Mouse (Mus musculus) lung, postnatal 0 days (tissue): ENCODE measurements at regions not wholly inside any gene's neighbourhood (a gene's known extent, or its start where the extent isn't known, plus 50 kb on each side); places are given as distances from the start of the nearest gene placed in this dataset.

Source experiments
- ATAC-seq: fragments of 200-750 bp; cut with Nextera tagmentation; 2 replicates; pipeline ENCODE4 v1.8.0; 2017; ENCODE audit warnings: moderate library complexity
- DNase-seq: peaks from one replicate; pipeline ENCODE4 v3.0.0-alpha.2; 2016; ENCODE audit warnings: low spot score
- H3K27ac ChIP-seq: fragments of 300-500 bp; sonication (generic); 2 replicates; pipeline ENCODE4 v1.5.1; 2014; ENCODE audit warnings: antibody characterized with exemption, mild to moderate bottlenecking, low read length, mixed read lengths
- H3K27me3 ChIP-seq: fragments of 300-500 bp; sonication (generic); replicated peaks from 2 replicates; pipeline ENCODE4 v1.6.1; 2014; ENCODE audit warnings: low read length, mixed read lengths; ENCODE audit not compliant: insufficient read depth
- H3K36me3 ChIP-seq: fragments of 300-500 bp; sonication (generic); 2 replicates; pipeline ENCODE4 v1.6.1; 2014; ENCODE audit warnings: low read length, mixed read lengths; ENCODE audit not compliant: insufficient read depth
- H3K4me1 ChIP-seq: fragments of 300-500 bp; sonication (generic); 2 replicates; pipeline ENCODE4 v1.6.1; 2014; ENCODE audit warnings: antibody characterized with exemption, low read depth, low read length, mixed read lengths; ENCODE audit not compliant: insufficient read depth
- H3K4me2 ChIP-seq: fragments of 300-500 bp; sonication (generic); replicated peaks from 2 replicates; pipeline ENCODE4 v1.6.1; 2014; ENCODE audit warnings: low read depth, mild to moderate bottlenecking, low read length, moderate library complexity, mixed read lengths
- H3K4me3 ChIP-seq: fragments of 300-500 bp; sonication (generic); 2 replicates; pipeline ENCODE4 v1.5.1; 2014; ENCODE audit warnings: low read depth, low read length
- H3K9ac ChIP-seq: fragments of 300-500 bp; sonication (generic); replicated peaks from 2 replicates; pipeline ENCODE4 v1.6.1; 2014; ENCODE audit warnings: low read depth, mild to moderate bottlenecking
- H3K9me3 ChIP-seq: fragments of 300-500 bp; sonication (generic); 2 replicates; pipeline ENCODE4 v1.6.1; 2016; ENCODE audit warnings: low read length, mixed read lengths
- CTCF ChIP-seq: IDR thresholded peaks from 2 replicates; pipeline ENCODE4 v1.5.1; 2016; ENCODE audit warnings: antibody characterized with exemption, mild to moderate bottlenecking
- EP300 ChIP-seq: IDR thresholded peaks from 2 replicates; pipeline ENCODE4 v1.6.1; 2016; ENCODE audit warnings: antibody characterized with exemption, mild to moderate bottlenecking, control low read depth
- WGBS: fragments of 180-500 bp; shearing (Covaris S2); extraction: QIAGEN DNeasy Blood & Tissue Kit; methylation state at CpG from one replicate; pipeline ENCODE4 v1.1.7; 2014; 5-methylcytosine and 5-hydroxymethylcytosine counted together

DNA sequence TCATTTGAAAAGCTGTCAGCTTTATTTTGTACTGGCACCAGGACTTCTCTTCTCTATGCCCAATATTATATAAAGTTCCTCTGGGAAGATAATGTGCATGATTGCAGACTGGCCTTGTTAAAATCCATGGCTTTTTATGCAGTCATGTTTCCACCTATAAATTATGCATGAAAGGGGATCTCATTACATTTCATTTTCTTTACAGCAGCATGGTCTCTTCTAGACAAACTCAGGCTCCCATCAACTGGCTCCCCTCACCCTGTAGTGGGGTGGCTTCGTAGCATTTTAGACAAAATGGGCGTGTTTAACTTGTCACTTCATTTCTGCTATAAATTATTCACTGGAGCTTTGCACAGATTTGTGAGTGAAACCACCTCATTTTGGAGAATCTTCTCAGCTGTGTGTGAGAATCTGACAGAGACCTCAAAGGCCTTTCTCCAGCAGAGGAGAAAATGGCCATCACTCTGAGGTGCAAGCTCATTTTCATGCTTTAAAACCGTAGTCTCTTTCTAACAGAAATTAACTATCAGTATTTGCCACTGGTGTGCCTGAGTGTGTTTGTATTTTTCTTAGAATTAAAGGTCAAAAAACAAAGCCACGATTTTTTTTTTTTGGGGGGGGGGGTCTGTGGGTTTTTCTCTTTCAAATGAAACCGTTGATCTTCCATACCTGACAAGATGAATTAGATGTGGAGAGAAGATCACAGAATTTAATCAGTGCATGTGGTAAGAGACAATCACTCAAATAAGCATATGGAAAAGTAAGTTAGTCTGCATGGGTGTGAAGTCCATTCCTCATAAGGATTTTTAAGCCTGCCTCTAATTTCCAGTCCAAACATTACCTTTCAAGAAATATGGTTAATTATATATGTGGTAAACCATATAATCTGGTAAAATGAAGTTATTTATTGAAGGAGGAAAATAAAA lies 111.4 kb upstream of the 1700008P02Rik start:
- ATAC-seq (no peak), DNase-seq (no peak)
- no peaks in the 10 kb centered on the region for H3K36me3 ChIP-seq
- no peak overlapping the region for H3K4me3 ChIP-seq
- 53% methylated on average over 5 of the region's 5 CpGs for WGBS
- no peak for TF ChIP-seq EP300
- H3K27ac ChIP-seq, result no peak overlapping the region
- H3K9me3 ChIP-seq, result no peaks in the 10 kb centered on the region
- H3K27me3 ChIP-seq, result no peaks in the 10 kb centered on the region
- no peak overlapping the region for H3K4me2 ChIP-seq
- no peak overlapping the region for H3K9ac ChIP-seq
- H3K4me1 ChIP-seq, result no peaks in the 10 kb centered on the region

DNA sequence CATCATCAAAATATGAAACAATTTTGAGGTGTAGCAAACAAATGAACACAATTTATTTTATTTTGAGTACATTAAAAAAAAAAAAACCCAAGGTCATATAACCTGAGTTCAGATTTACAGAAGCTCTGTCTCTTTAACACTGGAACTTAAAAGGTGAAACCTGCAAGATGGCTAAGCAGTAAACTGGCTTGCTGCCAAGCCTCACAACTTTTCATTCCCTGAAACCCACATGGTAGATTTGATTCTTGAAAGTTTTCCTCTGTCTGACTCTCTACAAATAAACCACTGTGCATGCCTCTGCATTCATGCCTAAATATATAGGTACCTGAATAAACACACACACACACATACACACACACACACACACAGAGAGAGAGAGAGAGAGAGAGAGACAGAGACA lies 109.8 kb upstream of the 1700008P02Rik start:
- Histone ChIP-seq H3K9me3 (no peaks in the 10 kb centered on the region), H3K27me3 (no peaks in the 10 kb centered on the region), H3K27ac (no peak overlapping the region), H3K4me1 (no peaks in the 10 kb centered on the region), H3K4me2 (no peak overlapping the region), H3K4me3 (no peak overlapping the region), H3K9ac (no peak overlapping the region), H3K36me3 (no peaks in the 10 kb centered on the region)
- DNase-seq (no peak), ATAC-seq (no peak)
- no peak for TF ChIP-seq CTCF
- TF ChIP-seq EP300, result no peak

DNA sequence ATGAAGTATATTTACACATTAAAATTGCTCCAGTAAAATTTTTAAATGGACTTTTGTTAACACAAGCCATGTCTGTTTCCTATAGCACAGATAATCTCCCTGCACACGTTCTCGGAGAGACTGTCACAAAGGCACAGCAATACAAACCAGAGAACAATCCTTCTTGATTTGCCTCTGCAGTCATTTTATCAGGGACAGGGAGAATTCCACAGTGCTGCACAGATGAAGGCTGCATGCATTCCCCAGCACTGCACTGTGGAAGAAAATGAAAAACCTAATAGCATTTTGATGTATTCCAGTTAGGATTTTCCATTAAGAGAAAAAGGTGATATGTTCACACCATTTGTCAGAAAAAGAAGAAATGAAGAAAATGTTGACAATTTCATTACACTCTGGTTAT lies 63.4 kb upstream of the 1700008P02Rik start:
- H3K4me2 ChIP-seq, result no peak overlapping the region
- no peak overlapping the region for H3K9ac ChIP-seq
- no peaks in the 10 kb centered on the region for H3K27me3 ChIP-seq
- DNase-seq, result no peak
- no peak overlapping the region for H3K4me3 ChIP-seq
- 62% methylated on average over 2 of the region's 2 CpGs for WGBS
- no peak for ATAC-seq
- no peaks in the 10 kb centered on the region for H3K9me3 ChIP-seq
- H3K36me3 ChIP-seq, result no peaks in the 10 kb centered on the region
- no peaks in the 10 kb centered on the region for H3K4me1 ChIP-seq
- no peak for TF ChIP-seq CTCF
- TF ChIP-seq EP300, result no peak
- no peak overlapping the region for H3K27ac ChIP-seq

DNA sequence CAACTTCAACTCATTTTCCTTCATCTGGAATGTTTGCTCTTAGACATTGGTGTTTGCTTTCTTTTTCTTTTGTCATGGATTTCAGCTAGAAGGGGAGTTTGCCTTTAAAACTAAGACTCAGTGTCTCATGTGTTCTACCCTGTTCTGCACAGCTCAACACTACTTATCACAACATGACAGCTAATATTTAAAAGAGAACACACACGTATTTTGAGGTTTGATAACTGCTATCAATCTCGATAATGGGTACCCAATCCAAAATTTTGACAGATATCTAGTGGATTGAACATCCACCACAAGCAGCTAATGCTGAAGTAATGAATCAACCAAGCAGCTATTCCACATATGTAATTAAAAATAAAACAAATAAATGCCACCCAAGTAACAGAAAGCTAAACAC lies 61.2 kb upstream of the 1700008P02Rik start:
- Histone ChIP-seq H3K36me3 (no peaks in the 10 kb centered on the region), H3K27ac (no peak overlapping the region), H3K27me3 (no peaks in the 10 kb centered on the region), H3K4me1 (no peaks in the 10 kb centered on the region), H3K9me3 (no peaks in the 10 kb centered on the region), H3K4me3 (no peak overlapping the region), H3K9ac (no peak overlapping the region), H3K4me2 (no peak overlapping the region)
- no peak for DNase-seq
- no peak for ATAC-seq
- no peak for TF ChIP-seq EP300
- TF ChIP-seq CTCF, result no peak
- WGBS, result 51% methylated on average over 2 of the region's 2 CpGs

DNA sequence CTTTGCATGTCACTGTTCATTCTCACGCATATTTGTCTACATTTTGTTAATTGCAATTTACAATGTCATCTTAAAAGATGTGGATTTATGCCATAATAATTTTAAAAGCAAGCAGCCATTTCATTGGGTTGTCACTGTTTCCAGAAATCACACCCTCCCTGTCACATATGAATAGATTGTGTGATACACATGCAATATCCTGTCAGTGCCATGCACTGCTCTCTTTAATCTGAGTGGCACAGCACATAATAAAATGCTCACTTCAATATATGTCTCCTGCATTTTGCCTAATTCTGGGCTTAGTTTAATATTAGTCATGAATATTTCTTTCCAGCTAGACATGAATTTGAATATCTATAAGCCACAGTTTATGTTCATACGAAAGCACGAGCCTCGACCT lies 56.1 kb upstream of the 1700008P02Rik start:
- no peak for TF ChIP-seq EP300
- TF ChIP-seq CTCF, result no peak
- 77% methylated on average over 4 of the region's 4 CpGs for WGBS
- no peaks in the 10 kb centered on the region for H3K27me3 ChIP-seq
- ATAC-seq (no peak), DNase-seq (no peak)
- no peaks in the 10 kb centered on the region for H3K9me3 ChIP-seq
- no peak overlapping the region for H3K4me2 ChIP-seq
- H3K4me3 ChIP-seq, result no peak overlapping the region
- no peak overlapping the region for H3K9ac ChIP-seq
- no peak overlapping the region for H3K27ac ChIP-seq
- no peaks in the 10 kb centered on the region for H3K4me1 ChIP-seq
- H3K36me3 ChIP-seq, result no peaks in the 10 kb centered on the region

DNA sequence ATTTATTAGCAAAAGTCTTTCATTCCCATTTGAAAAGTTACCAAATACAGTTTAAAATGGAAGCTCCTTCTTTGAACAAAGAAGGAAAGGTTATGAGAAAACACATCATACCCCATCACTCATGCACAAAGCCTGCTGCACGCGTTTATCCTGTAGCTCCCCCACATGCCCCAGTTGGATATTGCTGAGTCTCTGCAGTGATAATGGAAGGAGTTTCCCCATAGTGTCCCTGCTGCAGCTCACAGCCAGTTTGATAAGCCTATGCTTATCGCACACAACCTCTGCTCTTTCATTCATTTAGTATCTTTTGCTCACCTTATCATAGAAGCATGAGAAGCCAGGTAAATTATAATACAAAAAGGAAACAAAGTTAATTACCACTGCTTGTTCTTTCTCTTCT lies 55.1 kb upstream of the 1700008P02Rik start:
- DNase-seq, result no peak
- Histone ChIP-seq H3K4me3 (no peak overlapping the region), H3K9me3 (no peaks in the 10 kb centered on the region), H3K27ac (no peak overlapping the region), H3K4me2 (no peak overlapping the region), H3K4me1 (no peaks in the 10 kb centered on the region), H3K27me3 (no peaks in the 10 kb centered on the region), H3K9ac (no peak overlapping the region), H3K36me3 (no peaks in the 10 kb centered on the region)
- ATAC-seq, result no peak
- WGBS, result 43% methylated on average over 3 of the region's 3 CpGs
- TF ChIP-seq CTCF (peak; percentile 36; the same call in 1 of the 2 replicates), EP300 (no peak)
